Mouse (Mus musculus) embryonic facial prominence, embryonic 11.5 days (tissue): ENCODE results near the gene Dynlt1b. TPM values are rescaled to one million over a fixed set of nuclear protein-coding genes. Genes with fewer than 3 reads are reported as not detected.
"Not testable (repeated sequence)": the region's sequence is repeated elsewhere in the genome, so short reads cannot be mapped to it uniquely, and the experiment has no call there.

Source experiments
- ATAC-seq: fragments of 200-750 bp; cut with Nextera tagmentation; replicated peaks from 2 replicates; pipeline ENCODE4 v1.8.0; 2017; ENCODE audit warnings: low read depth; ENCODE audit not compliant: insufficient number of reproducible peaks, low FRiP score, low TSS enrichment
- DNase-seq: peaks from one replicate; pipeline ENCODE4 v3.0.0-alpha.2; 2015; ENCODE audit warnings: low spot score
- H3K27ac ChIP-seq: fragments of 300-500 bp; sonication (generic); replicated peaks from 2 replicates; pipeline ENCODE4 v1.5.1; 2014; ENCODE audit warnings: mild to moderate bottlenecking, low read depth, low read length, control low read depth
- H3K27me3 ChIP-seq: fragments of 300-500 bp; sonication (generic); 2 replicates; pipeline ENCODE4 v1.6.1; 2014; ENCODE audit warnings: mild to moderate bottlenecking, low read length, moderate library complexity, mixed read lengths; ENCODE audit not compliant: control insufficient read depth, insufficient read depth
- H3K36me3 ChIP-seq: fragments of 300-500 bp; sonication (generic); replicated peaks from 2 replicates; pipeline ENCODE4 v1.6.1; 2014; ENCODE audit warnings: low read depth, mild to moderate bottlenecking, low read length, moderate library complexity, mixed read lengths; ENCODE audit not compliant: control insufficient read depth, insufficient read depth
- H3K4me1 ChIP-seq: fragments of 300-500 bp; sonication (generic); 2 replicates; pipeline ENCODE4 v1.6.1; 2014; ENCODE audit warnings: low read length, mixed read lengths; ENCODE audit not compliant: control insufficient read depth, insufficient read depth
- H3K4me2 ChIP-seq: fragments of 300-500 bp; sonication (generic); 2 replicates; pipeline ENCODE4 v1.6.1; 2014; ENCODE audit warnings: low read depth, mild to moderate bottlenecking, control low read depth, low read length, moderate library complexity
- H3K4me3 ChIP-seq: fragments of 300-500 bp; sonication (generic); 2 replicates; pipeline ENCODE4 v1.5.1; 2014; ENCODE audit warnings: low read depth, low read length, control low read depth
- H3K9ac ChIP-seq: fragments of 300-500 bp; sonication (generic); replicated peaks from 2 replicates; pipeline ENCODE4 v1.6.1; 2014; ENCODE audit warnings: mild to moderate bottlenecking, control low read depth, low read length
- H3K9me3 ChIP-seq: fragments of 300-500 bp; sonication (generic); replicated peaks from 2 replicates; pipeline ENCODE4 v1.6.1; 2016; ENCODE audit warnings: mild to moderate bottlenecking, low read length, inconsistent platforms, mixed read lengths; ENCODE audit not compliant: control insufficient read depth
- WGBS: fragments of 180-500 bp; shearing (Covaris S2); extraction: QIAGEN DNeasy Blood & Tissue Kit; methylation state at CpG from one replicate; pipeline ENCODE4 v1.1.7; 2014; 5-methylcytosine and 5-hydroxymethylcytosine counted together
- polyA plus RNA-seq: library from polyadenylated mRNA; unstranded; fragments of >200 nt; fragmentation: Nextera tagmentation; extraction: Ambion mirVana; gene quantifications from 2 replicates; pipeline ENCODE4 v1.2.1, GENCODE M21; 2014

Gene Dynlt1b
- polyA plus RNA-seq, 1 experiment from 2014 or later: 546 TPM

DNA sequence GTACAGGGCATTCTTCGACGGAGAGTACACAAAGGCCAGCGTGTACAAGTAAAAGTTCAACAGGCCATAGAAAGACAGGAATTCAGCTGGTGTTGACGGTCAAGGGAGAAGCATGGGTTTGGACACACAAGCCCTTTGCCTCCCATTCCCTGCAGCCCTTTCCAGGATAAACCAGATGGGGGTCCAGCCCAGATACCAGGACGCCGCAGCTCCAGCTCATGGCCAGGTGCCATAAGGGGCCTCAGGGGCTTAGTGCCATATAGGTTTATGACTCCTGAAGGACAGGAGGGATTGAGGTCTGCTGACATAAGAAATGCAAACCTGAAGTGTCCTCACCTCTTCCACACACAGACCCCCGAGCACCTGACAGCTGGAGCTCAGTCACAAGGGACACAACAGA lies 12.6 kb downstream of the Dynlt1b start:
- H3K27ac ChIP-seq, H3K36me3 ChIP-seq, DNase-seq, ATAC-seq, H3K4me1 ChIP-seq, H3K9ac ChIP-seq, H3K9me3 ChIP-seq, H3K4me2 ChIP-seq, H3K27me3 ChIP-seq, H3K4me3 ChIP-seq: not testable (repeated sequence)
- 98% methylated on average over 3 of the region's 7 CpGs for WGBS

DNA sequence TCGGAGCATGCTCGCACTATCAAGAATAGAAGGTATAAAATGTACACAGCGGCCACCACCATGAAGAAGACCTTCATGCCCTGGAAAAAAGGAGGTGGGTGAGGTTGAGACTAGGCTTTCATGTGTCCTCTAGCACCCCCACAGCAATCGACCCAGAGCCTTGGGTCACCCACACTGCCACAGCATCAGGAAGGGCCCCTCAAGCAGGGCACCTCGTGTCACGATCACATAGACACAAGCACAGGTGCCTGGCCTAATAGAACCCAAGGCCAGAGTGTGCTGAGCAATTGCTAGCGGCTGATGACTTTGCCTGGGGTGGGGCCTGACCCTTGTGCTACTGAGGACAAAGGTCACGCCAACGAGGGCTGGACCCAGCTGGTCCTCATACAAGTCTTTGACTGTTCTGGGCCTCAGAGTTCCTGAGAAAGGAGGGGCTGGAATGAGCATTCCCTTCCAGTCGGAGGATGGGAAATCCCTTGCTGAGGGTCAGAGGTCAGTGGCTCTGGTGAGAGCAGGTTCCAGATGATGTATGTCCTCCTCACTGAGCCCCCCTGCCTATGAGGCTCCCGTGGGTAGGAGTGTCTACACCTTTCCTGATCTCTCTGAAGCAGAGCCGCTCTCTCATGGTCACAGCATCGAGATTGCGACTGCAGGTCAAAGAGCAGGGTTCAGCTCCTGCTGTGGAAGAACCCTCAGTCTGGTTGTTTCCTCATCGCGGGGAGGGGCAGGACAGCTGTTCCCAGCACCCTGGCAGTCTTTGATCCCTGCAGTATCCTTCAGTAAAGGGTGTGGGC lies 16.1 kb downstream of the Dynlt1b start:
- not testable (repeated sequence) for H3K4me1 ChIP-seq, H3K9me3 ChIP-seq, DNase-seq, H3K27me3 ChIP-seq, H3K36me3 ChIP-seq, H3K9ac ChIP-seq, H3K4me3 ChIP-seq, H3K27ac ChIP-seq, H3K4me2 ChIP-seq
- 44% methylated on average over 8 of the region's 16 CpGs for WGBS
- ATAC-seq: peak; percentile 55; the same call in 1 of the 2 replicates

DNA sequence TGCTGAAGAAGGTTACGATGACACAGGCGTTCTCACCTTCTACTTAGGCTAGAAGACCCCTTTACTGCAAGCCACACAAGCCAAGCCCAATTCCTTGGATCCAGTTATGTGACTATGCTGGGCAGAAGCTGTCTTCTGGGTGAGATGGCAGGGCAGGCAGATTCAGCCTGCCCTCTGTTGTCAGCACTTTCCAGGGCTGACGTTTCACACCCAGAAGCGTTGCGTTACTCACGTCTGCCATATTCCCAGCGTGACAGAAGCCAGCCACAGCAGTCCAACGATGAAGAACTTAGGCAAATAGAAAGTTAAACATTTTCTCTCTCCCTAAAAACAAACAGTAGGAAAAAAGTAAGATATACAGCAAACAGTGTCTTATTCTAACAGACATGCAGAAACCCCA lies 18.4 kb downstream of the Dynlt1b start:
- WGBS: 87% methylated on average over 8 of the region's 8 CpGs
- H3K9ac ChIP-seq, H3K4me3 ChIP-seq, H3K27me3 ChIP-seq, H3K9me3 ChIP-seq, H3K4me1 ChIP-seq, ATAC-seq, H3K36me3 ChIP-seq, DNase-seq, H3K4me2 ChIP-seq, H3K27ac ChIP-seq: not testable (repeated sequence)

DNA sequence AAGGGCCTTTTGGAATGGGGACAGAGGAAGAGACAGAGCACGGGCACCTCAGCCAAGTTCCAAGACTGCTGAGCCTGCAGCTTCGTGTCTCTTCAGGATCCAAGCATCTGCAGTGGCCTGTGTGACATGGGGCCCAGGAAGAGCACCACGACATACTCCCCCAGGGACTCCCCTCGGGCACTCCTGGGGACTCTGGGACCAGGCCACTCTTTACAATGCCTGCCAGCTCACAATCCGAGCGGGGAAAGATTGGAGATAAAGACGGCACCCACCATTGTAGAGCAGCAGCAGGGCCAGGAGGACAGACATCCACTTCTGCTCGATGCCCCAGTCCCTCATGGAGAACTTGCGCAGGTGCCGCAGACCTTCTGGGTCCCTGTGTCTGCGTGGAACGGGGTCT lies 19.3 kb downstream of the Dynlt1b start:
- not testable (repeated sequence) for H3K4me1 ChIP-seq, ATAC-seq, H3K4me2 ChIP-seq, H3K27me3 ChIP-seq, H3K4me3 ChIP-seq, DNase-seq, H3K27ac ChIP-seq, H3K36me3 ChIP-seq, H3K9ac ChIP-seq, H3K9me3 ChIP-seq
- 89% methylated on average over 12 of the region's 12 CpGs for WGBS

DNA sequence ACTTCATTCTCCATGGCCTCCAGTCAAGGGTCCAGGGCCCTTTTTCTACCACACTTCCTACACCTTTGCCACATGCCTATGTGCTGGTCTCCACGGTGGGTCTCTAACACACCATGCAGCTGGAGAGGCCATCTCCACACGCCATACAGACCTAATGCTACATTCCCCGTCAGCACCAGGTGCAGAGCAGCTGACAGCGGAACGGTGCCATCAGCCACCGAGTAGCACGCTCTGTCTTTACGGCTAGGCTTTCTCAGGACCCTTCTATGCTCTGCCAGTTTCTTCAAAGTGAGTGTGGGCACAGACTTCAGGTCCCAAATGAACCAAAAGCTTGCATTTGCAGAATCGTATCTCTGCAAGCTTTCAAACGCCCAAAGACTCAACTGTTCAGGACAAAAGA lies 21.3 kb downstream of the Dynlt1b start:
- not testable (repeated sequence) for H3K9ac ChIP-seq, H3K36me3 ChIP-seq, H3K4me3 ChIP-seq, H3K4me2 ChIP-seq, DNase-seq, H3K27ac ChIP-seq, H3K27me3 ChIP-seq, H3K9me3 ChIP-seq, ATAC-seq, H3K4me1 ChIP-seq
- WGBS: 88% methylated on average over 2 of the region's 10 CpGs

DNA sequence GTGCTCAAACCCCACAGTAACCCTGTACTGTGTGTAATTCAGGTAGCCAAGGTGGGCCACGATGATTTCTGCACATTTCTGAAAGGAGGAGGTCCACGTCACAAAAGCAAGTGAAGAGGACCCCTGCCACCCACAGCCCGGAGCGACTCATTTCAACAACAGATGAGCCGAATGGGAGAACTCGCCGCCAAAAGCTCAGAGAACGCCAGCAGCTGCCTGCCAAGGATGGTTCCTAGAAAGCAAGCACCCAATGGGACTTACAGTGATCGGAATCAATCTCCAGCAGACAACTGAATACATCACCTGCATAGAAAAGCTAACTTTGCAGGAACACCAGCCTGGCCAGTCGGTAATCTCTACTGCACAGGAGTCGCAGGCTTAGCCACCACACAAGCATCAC lies 22.8 kb downstream of the Dynlt1b start:
- not testable (repeated sequence) for H3K4me2 ChIP-seq, H3K27me3 ChIP-seq, H3K9me3 ChIP-seq, DNase-seq, ATAC-seq, H3K9ac ChIP-seq, H3K27ac ChIP-seq, H3K4me1 ChIP-seq, H3K4me3 ChIP-seq, H3K36me3 ChIP-seq
- WGBS: 89% methylated on average over 8 of the region's 11 CpGs

DNA sequence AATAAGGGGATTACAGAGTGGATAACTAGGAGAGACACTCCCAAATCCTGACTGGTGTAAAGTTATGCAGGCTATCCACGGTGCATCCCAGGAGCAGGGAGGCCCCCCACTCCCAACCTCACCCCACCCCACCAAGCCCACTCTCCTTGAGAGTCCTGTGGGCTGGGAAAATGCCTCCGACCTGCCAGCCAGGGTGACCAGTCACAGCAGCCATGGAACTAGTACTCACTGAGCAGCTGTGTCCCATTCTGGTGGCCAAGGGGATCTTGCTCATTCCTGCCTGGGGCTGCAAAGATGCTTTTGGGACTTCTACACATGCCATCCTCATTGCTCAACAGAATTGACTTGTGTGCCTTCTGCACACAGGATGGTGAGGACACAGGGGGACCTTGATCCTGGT lies 24.8 kb downstream of the Dynlt1b start:
- not testable (repeated sequence) for H3K9ac ChIP-seq, H3K27me3 ChIP-seq, H3K4me3 ChIP-seq, H3K9me3 ChIP-seq, H3K4me1 ChIP-seq, H3K27ac ChIP-seq, DNase-seq, ATAC-seq, H3K4me2 ChIP-seq, H3K36me3 ChIP-seq
- WGBS: 85% methylated on average over 2 of the region's 2 CpGs

DNA sequence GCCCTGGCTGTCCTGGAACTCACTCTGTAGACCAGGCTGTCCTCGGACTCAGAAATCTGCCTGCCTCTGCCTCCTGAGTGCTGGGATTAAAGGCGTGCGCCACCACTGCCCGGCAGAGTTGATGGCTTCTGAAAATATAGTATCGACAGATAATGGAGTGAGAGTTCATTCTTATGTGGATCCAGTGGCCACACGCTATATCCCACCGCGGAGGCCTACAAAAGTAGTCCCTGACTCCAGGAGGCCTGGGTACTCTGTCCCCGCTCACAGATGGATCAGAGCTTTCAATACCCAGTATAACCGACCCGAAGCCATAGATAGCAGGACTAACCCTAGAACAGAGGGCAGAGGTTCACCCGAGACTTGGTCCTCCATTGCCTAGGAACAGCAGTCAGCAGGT lies 26.0 kb downstream of the Dynlt1b start:
- not testable (repeated sequence) for H3K27me3 ChIP-seq, ATAC-seq, H3K4me1 ChIP-seq, H3K4me3 ChIP-seq, H3K9me3 ChIP-seq, H3K36me3 ChIP-seq, H3K27ac ChIP-seq, DNase-seq, H3K4me2 ChIP-seq, H3K9ac ChIP-seq
- WGBS: 96% methylated on average over 11 of the region's 12 CpGs
